Mouse (Mus musculus) neural tube, embryonic 13.5 days (tissue): ENCODE results near the gene Slamf7. TPM values are rescaled to one million over a fixed set of nuclear protein-coding genes. Genes with fewer than 3 reads are reported as not detected.

ENCODE experiments used
- ATAC-seq: fragments of 200-750 bp; cut with Nextera tagmentation; 2 replicates; pipeline ENCODE4 v1.8.0; 2017; ENCODE audit warnings: low read depth, mild to moderate bottlenecking, moderate TSS enrichment, moderate library complexity
- H3K27ac ChIP-seq: fragments of 300-500 bp; sonication (generic); replicated peaks from 2 replicates; pipeline ENCODE4 v1.5.1; 2015; ENCODE audit warnings: moderate library complexity, mild to moderate bottlenecking, inconsistent platforms
- H3K27me3 ChIP-seq: fragments of 300-500 bp; sonication (generic); 2 replicates; pipeline ENCODE4 v1.6.1; 2015; ENCODE audit warnings: mild to moderate bottlenecking, inconsistent platforms
- H3K36me3 ChIP-seq: fragments of 300-500 bp; sonication (generic); 2 replicates; pipeline ENCODE4 v1.6.1; 2015; ENCODE audit warnings: mild to moderate bottlenecking, inconsistent platforms
- H3K4me1 ChIP-seq: fragments of 300-500 bp; sonication (generic); replicated peaks from 2 replicates; pipeline ENCODE4 v1.6.1; 2015; ENCODE audit warnings: inconsistent platforms
- H3K4me2 ChIP-seq: fragments of 300-500 bp; sonication (generic); 2 replicates; pipeline ENCODE4 v1.6.1; 2015; ENCODE audit warnings: inconsistent platforms, mild to moderate bottlenecking, moderate library complexity
- H3K4me3 ChIP-seq: fragments of 300-500 bp; sonication (generic); 2 replicates; pipeline ENCODE4 v1.5.1; 2015; ENCODE audit warnings: mild to moderate bottlenecking, inconsistent platforms
- H3K9ac ChIP-seq: fragments of 300-500 bp; sonication (generic); 2 replicates; pipeline ENCODE4 v1.6.1; 2015; ENCODE audit warnings: moderate library complexity, mild to moderate bottlenecking, inconsistent platforms
- H3K9me3 ChIP-seq: fragments of 300-500 bp; sonication (generic); 2 replicates; pipeline ENCODE4 v1.6.1; 2016; ENCODE audit warnings: inconsistent platforms
- WGBS: fragments of 180-500 bp; shearing (Covaris S2); methylation state at CpG from one replicate; pipeline ENCODE4 v1.1.7; 2015; 5-methylcytosine and 5-hydroxymethylcytosine counted together
- polyA plus RNA-seq: library from polyadenylated mRNA; unstranded; fragments of >200 nt; fragmentation: Nextera tagmentation; extraction: Ambion mirVana; gene quantifications from 2 replicates; pipeline ENCODE4 v1.2.1, GENCODE M21; 2015

Gene Slamf7
- polyA plus RNA-seq, 1 experiment from 2014 or later, result not detected

GRCm38 (mm10) chr1:171631447-171631846, 21.4 kb downstream of the Slamf7 start:
- WGBS, result 76% methylated on average over 2 of the region's 2 CpGs
- no peak for ATAC-seq
- no peaks in the 10 kb centered on the region for H3K36me3 ChIP-seq
- no peaks in the 10 kb centered on the region for H3K27me3 ChIP-seq
- no peak overlapping the region for H3K9ac ChIP-seq
- H3K9me3 ChIP-seq, result no peaks in the 10 kb centered on the region
- no peak overlapping the region for H3K4me3 ChIP-seq
- H3K4me2 ChIP-seq, result no peak overlapping the region
- H3K27ac ChIP-seq, result no peak overlapping the region
- H3K4me1 ChIP-seq, result no peaks in the 10 kb centered on the region

GRCm38 (mm10) chr1:171630912-171631311, 21.9 kb downstream of the Slamf7 start:
- Histone ChIP-seq H3K9me3 (no peaks in the 10 kb centered on the region), H3K27me3 (no peaks in the 10 kb centered on the region), H3K4me3 (no peak overlapping the region), H3K4me1 (no peaks in the 10 kb centered on the region), H3K27ac (no peak overlapping the region), H3K36me3 (no peaks in the 10 kb centered on the region), H3K4me2 (no peak overlapping the region), H3K9ac (no peak overlapping the region)
- no peak for ATAC-seq
- 89% methylated on average over 4 of the region's 4 CpGs for WGBS

DNA sequence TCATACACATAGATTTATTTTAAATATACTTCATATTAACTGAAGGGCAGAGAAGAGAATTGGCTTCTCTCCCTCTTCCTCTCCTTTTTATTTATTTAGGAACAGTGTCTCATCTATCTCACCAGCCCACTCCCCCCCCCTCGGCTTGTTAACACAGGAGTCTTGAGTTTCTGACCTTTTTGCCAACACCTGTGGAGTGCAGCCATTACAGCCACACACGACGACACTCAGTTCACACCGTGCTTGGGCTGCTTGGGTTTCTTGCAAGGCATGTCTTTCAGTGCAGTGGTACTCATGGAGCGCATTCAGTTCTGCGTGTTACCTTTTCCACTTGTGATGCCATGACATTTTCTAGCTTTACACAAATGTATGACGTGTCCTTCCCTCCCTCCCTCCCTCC, 22.8 kb downstream of the Slamf7 start:
- no peak overlapping the region for H3K4me3 ChIP-seq
- ATAC-seq, result no peak
- WGBS, result 82% methylated on average over 7 of the region's 7 CpGs

DNA sequence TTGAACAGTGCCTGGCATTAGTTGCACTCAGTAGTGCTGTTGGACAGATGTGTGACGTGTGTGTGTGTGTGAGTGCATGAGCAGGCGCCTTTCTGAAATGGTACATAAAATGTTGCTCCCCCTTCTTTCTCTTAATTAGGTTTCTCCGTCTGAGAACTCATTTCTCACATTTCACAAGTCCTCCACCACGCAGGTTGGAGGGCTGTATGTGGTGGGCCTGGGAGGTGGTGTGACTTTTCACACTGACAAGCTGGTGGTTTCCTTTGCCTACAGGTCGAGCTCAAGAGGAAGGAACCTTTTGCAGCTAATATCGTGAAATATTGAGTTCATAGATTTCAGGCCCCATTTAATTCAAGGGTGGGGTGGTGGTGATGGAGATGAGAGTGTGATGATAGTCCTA, 23.7 kb downstream of the Slamf7 start:
- H3K36me3 ChIP-seq, result no peaks in the 10 kb centered on the region
- H3K4me3 ChIP-seq, result no peak overlapping the region
- WGBS, result 76% methylated on average over 6 of the region's 6 CpGs
- H3K4me2 ChIP-seq, result no peak overlapping the region
- no peak for ATAC-seq
- H3K4me1 ChIP-seq, result no peaks in the 10 kb centered on the region
- H3K27ac ChIP-seq, result no peak overlapping the region
- H3K9me3 ChIP-seq, result no peaks in the 10 kb centered on the region
- H3K27me3 ChIP-seq, result no peaks in the 10 kb centered on the region
- H3K9ac ChIP-seq, result no peak overlapping the region

More for the DNA sequence above, 22.8 kb downstream of the Slamf7 start:
- Histone ChIP-seq H3K36me3 (no peaks in the 10 kb centered on the region), H3K4me1 (no peaks in the 10 kb centered on the region), H3K4me2 (no peak overlapping the region), H3K27ac (no peak overlapping the region), H3K27me3 (no peaks in the 10 kb centered on the region), H3K9ac (no peak overlapping the region), H3K9me3 (no peaks in the 10 kb centered on the region)

DNA sequence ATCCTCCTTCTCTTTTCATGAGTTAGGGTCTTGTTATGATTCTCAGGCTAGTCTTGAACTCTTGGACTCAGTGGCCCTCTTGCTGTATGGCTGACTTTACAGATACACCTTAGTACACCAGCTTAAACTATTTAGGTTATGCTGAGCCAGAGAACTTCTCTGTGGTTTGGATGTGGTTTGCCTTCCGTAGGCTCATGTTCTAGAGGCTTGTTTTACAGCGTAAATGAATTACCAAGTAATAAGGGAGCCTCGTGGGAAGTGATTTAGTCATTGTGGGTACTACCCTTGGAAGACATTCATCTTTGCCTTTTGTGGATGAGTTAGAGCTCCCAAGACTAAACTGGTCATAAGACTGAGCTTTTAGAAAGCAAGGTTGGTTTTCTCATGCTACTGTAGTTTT, 25.0 kb downstream of the Slamf7 start:
- Histone ChIP-seq H3K27ac (no peak overlapping the region), H3K4me1 (no peaks in the 10 kb centered on the region), H3K9me3 (no peaks in the 10 kb centered on the region), H3K9ac (no peak overlapping the region), H3K36me3 (no peaks in the 10 kb centered on the region), H3K27me3 (no peaks in the 10 kb centered on the region), H3K4me2 (no peak overlapping the region), H3K4me3 (no peak overlapping the region)
- ATAC-seq, result no peak
- WGBS, result 82% methylated on average over 3 of the region's 3 CpGs

- no peak overlapping the region for H3K4me2 ChIP-seq
- no peak overlapping the region for H3K9ac ChIP-seq
- no peaks in the 10 kb centered on the region; the same call in 1 of the 2 replicates for H3K27me3 ChIP-seq
- ATAC-seq, result no peak
- H3K9me3 ChIP-seq, result no peaks in the 10 kb centered on the region
- WGBS, result 93% methylated on average over 6 of the region's 6 CpGs
- H3K27ac ChIP-seq, result no peak overlapping the region
- H3K36me3 ChIP-seq, result no peaks in the 10 kb centered on the region
- no peak overlapping the region for H3K4me3 ChIP-seq
- no peaks in the 10 kb centered on the region for H3K4me1 ChIP-seq
Measured at GRCm38 (mm10) chr1:171620091-171620490, 32.7 kb downstream of the Slamf7 start.

DNA sequence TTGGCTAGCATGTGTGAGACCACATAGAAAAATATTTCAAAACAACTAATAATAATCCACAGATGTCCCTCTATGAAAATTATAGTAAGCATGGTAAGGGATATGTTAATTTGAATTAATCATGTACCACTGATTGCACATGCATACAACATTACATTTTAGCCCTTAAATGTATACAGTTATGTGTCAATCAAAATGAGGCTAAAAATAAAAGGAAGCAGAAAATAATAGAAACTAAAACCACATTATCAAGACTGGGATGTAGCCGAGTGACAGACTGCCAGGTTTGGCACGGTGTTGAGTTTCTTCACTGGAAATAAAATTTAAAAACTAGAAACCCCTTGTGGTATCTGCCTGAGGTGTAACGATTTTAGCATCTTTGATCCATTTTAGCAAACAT, 33.2 kb downstream of the Slamf7 start:
- 96% methylated on average over 3 of the region's 3 CpGs for WGBS
- H3K9me3 ChIP-seq, result no peaks in the 10 kb centered on the region
- H3K36me3 ChIP-seq, result no peaks in the 10 kb centered on the region
- H3K9ac ChIP-seq, result no peak overlapping the region
- H3K4me3 ChIP-seq, result no peak overlapping the region
- H3K27ac ChIP-seq, result no peak overlapping the region
- no peak for ATAC-seq
- no peaks in the 10 kb centered on the region for H3K4me1 ChIP-seq
- no peaks in the 10 kb centered on the region; the same call in 1 of the 2 replicates for H3K27me3 ChIP-seq
- no peak overlapping the region for H3K4me2 ChIP-seq

- 87% methylated on average over 8 of the region's 8 CpGs for WGBS
- H3K36me3 ChIP-seq, result no peaks in the 10 kb centered on the region
- H3K4me1 ChIP-seq, result no peaks in the 10 kb centered on the region
- ATAC-seq, result no peak
- no peak overlapping the region for H3K4me3 ChIP-seq
- no peak overlapping the region for H3K9ac ChIP-seq
- no peaks in the 10 kb centered on the region for H3K9me3 ChIP-seq
- H3K4me2 ChIP-seq, result no peak overlapping the region
- no peak overlapping the region for H3K27ac ChIP-seq
- no peaks in the 10 kb centered on the region; the same call in 1 of the 2 replicates for H3K27me3 ChIP-seq
Measured at GRCm38 (mm10) chr1:171619001-171619400, 33.8 kb downstream of the Slamf7 start.

DNA sequence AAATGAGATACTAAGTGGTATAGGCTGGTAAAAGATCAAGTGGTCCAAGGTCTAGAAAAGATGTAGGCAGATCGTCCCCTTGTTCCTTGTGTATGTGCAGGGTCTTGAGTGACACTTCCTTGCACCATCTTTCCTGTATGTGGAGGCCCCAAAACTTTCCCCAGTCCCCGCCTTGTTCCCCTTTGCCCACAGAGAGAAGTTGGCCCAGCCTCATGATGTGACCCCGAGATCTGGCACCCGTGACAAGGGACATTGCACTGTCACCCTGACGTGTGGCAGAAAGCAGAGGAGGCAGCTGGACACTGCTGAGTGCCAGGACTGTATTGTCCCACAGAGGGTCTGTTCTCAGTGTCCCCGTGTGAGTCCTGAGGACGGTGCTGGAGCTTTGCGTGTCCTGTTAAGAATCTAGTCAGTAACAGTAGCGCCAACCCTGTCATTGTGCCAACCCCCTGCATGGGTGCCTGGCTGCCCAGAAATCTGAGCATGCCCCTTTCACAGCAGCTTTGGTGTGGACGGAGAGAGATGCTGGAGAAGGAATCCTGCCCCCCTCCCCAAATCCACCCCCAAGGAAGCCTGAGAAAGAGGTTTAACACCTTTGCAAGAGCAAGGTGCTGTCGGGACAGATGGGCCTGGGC, 35.8 kb downstream of the Slamf7 start:
- ATAC-seq, result no peak
- H3K4me1 ChIP-seq, result no peaks in the 10 kb centered on the region
- H3K27me3 ChIP-seq, result no peaks in the 10 kb centered on the region; the same call in 1 of the 2 replicates
- H3K4me2 ChIP-seq, result no peak overlapping the region
- H3K9ac ChIP-seq, result no peak overlapping the region
- H3K4me3 ChIP-seq, result no peak overlapping the region
- no peaks in the 10 kb centered on the region for H3K36me3 ChIP-seq
- no peaks in the 10 kb centered on the region for H3K9me3 ChIP-seq
- WGBS, result 86% methylated on average over 11 of the region's 11 CpGs
- no peak overlapping the region for H3K27ac ChIP-seq

GRCm38 (mm10) chr1:171613962-171614361, 38.9 kb downstream of the Slamf7 start:
- H3K9ac ChIP-seq, result no peak overlapping the region
- no peaks in the 10 kb centered on the region; the same call in 1 of the 2 replicates for H3K27me3 ChIP-seq
- H3K27ac ChIP-seq, result no peak overlapping the region
- ATAC-seq, result no peak
- no peaks in the 10 kb centered on the region for H3K9me3 ChIP-seq
- no peaks in the 10 kb centered on the region for H3K4me1 ChIP-seq
- no peak overlapping the region for H3K4me2 ChIP-seq
- H3K4me3 ChIP-seq, result no peak overlapping the region
- 39% methylated on average over 2 of the region's 2 CpGs for WGBS
- H3K36me3 ChIP-seq, result no peaks in the 10 kb centered on the region

DNA sequence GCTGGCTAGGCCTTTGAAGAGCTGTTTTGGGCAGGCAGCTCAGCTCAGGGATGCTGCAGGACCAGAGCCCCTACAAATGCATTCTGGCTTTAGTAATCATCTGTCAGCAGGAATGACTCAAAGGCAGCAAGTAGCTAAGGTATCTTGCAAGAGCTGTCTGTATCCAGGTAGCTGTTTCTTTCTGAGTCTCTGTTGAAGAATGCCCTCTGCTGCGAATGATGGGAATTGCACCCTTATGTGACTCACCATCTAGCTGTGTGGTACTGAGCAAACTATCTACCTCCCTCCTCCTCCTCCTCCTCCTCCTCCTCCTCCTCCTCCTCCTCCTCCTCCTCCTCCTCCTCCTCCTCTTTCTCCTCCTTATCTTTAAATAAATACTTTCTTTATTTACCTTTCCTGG, 42.1 kb downstream of the Slamf7 start:
- 41% methylated on average over 1 of the region's 1 CpGs for WGBS
- Histone ChIP-seq H3K9me3 (no peaks in the 10 kb centered on the region), H3K27ac (no peak overlapping the region), H3K4me2 (no peak overlapping the region), H3K4me1 (no peaks in the 10 kb centered on the region), H3K27me3 (no peaks in the 10 kb centered on the region), H3K4me3 (no peak overlapping the region), H3K36me3 (no peaks in the 10 kb centered on the region), H3K9ac (no peak overlapping the region)
- ATAC-seq, result no peak

GRCm38 (mm10) chr1:171610026-171610425, 42.8 kb downstream of the Slamf7 start:
- H3K4me1 ChIP-seq, result no peaks in the 10 kb centered on the region
- H3K9ac ChIP-seq, result no peak overlapping the region
- no peaks in the 10 kb centered on the region for H3K36me3 ChIP-seq
- no peak overlapping the region for H3K27ac ChIP-seq
- H3K4me2 ChIP-seq, result no peak overlapping the region
- 85% methylated on average over 2 of the region's 2 CpGs for whole genome bisulfite sequencing
- H3K9me3 ChIP-seq, result no peaks in the 10 kb centered on the region
- no peaks in the 10 kb centered on the region for H3K27me3 ChIP-seq
- H3K4me3 ChIP-seq, result no peak overlapping the region
- no peak for ATAC-seq

- Histone ChIP-seq H3K27me3 (no peaks in the 10 kb centered on the region), H3K4me2 (no peak within 1 kb of the TSS), H3K4me3 (no peak within 1 kb of the TSS), H3K27ac (no peak within 1 kb of the TSS), H3K36me3 (no peaks in the 10 kb centered on the region), H3K4me1 (no peaks in the 10 kb centered on the region), H3K9ac (no peak within 1 kb of the TSS), H3K9me3 (no peaks in the 10 kb centered on the region)
- 88% methylated on average over 9 of the region's 9 CpGs for WGBS
- no peak for ATAC-seq
Measured at GRCm38 (mm10) chr1:171607176-171607575, 45.7 kb downstream of the Slamf7 start, which contains the start of gene Ly9. Gene Ly9, minus strand, starts transcription at chr1:171607410.
